Mouse (Mus musculus): ENCODE data around the gene Timeless.
A peak's percentile ranks its signal among the peaks of the same experiment; 100 is the strongest.
"Not testable (repeated sequence)": the region's sequence is repeated elsewhere in the genome, so short reads cannot be mapped to it uniquely, and the experiment has no call there.

Gene Timeless

DNA sequence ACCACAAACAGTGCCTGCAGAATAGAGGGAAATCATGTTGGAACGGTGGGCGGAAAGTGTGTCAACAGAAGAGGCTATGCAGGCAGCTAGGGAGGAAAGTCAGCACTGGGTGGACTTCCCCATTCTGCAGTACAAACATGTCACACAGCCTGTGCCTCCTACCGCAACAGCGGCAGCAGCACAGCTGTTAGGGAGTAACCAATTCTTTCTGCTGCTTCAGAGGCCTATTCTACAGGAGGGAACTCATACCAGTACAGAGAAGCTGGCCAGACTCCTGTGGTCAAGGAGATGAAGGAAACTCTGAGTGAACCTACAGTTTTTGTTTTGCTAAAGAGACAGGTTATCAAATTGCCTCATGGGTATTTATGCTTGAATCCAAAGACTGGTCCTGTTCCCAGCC, 27.1 kb downstream of the Timeless start:
- DNase-seq = peak; percentile 42 to 45

DNA sequence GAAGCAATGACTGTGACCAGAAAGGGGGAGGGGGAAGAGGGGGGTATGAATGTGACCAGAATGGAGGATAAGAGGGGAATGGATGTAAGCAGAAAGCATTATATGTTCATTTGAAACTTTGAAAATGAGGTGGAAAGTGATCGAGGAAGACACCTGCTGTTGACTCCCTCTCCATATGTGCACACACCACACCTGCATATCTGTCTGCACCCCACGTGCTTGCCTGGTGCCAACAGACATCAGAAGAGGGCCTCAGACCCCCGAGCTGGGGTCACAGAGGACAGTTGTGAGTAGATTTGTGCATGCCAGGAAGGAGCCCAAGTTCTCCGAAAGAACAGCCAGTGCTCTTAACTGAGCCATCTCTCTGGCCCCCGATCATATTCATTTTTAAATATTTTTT, 28.1 kb downstream of the Timeless start:
- DNase-seq = no peak

DNA sequence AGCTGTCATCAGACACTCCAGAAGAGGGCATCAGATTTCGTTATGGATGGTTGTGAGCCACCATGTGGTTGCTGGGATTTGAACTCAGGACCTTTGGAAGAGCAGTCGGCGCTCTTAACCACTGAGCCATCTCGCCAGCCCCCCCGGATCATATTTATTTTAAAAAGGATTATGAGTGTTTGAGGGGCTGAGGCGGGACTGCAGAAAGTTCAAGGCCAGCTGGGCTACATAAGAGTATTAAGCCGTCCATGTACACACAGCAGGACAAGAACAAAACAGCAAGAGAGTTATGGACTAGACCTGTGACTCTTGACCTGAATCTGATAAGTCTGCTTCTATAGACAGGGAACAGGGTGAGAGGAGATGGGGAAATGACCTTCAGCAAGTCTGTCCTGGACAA, 28.5 kb downstream of the Timeless start:
- DNase-seq = not testable (repeated sequence)

DNA sequence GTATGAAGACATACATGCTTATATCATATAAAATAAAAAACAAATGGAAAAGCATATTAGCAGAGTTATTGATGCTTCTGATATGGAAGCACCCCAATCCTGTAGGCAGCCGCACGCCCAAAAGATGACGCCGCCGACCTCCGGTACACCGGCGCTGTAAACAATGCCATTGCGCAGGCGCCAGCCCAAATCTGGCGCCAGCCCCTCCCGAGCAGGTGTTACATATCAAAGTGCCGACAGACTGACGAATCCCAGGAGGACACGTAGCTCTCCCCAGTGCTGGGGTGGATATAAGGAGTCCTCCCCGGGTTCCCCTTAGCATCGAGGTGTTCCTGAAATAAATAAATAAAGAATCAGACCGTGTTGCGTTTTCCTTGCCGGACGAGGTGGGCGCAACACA, 30.4 kb downstream of the Timeless start:
- no peak for DNase-seq

DNA sequence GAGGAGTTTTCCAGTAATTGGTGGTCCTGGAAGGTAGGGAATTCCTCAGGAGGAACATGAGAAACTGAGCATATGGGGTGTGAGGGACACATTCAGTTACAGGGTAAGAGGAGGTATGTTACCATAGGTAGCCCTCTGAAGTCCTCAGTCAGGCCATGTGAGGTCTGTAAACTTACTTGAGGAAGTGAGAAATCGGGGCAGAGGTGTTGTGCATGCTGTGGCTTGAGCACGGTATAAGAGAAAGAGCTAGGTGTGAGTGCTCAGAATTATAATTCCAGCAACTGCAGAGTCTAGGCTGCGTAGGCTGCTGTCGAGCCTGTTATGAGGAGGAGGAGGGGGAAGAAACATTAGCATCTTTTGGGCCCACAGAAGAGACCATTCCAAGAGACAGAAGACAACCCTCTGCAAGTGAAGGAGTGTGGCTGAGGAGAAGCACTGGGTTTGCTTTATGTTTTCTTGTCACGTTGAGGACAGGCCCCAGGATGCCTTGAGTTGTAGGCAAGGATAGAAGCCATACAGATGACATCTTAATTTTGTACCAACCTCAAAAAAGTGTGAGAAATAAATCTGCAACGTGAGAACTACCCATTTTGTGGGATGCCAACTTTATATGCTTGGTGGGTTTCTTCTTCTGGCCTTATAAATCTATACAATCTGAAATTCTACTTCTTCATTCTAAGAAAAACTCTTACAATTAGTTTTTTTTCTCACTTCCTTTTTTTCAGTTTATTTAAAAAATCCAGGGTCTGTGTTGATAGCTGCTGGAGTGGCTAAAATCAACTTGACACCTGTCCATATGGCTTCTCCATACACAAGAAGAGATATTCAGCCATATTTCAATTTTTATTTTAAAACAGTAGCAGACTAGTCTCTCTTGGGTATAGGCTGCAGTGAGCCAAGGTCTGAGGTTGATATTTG, 31.8 kb downstream of the Timeless start:
- peak in 1 of 2 experiments; percentile 23 for DNase-seq

DNA sequence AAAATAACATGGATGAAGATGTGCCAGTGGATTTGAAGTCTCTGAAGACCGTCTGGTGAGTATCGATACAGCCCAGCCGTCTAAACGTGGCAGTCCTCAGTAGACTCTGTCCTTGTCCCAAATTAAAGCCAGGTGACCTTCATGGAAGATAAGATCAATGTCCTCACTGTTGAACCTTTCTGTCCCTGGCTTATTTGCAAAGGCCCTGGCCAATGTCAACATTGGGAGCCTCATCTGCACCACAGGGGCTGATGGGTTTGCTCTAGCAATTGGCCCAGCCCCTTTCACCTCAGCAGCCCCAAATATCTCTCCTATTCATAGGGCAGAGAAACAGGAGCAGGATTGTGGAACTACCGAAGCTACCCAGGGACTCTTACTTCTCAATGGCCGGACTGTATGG, 36.5 kb downstream of the Timeless start, which contains the start of gene Apof:
Gene Apof, plus strand, starts transcription at position 301 of the 400 bp plus-strand sequence.
- no peak for DNase-seq

DNA sequence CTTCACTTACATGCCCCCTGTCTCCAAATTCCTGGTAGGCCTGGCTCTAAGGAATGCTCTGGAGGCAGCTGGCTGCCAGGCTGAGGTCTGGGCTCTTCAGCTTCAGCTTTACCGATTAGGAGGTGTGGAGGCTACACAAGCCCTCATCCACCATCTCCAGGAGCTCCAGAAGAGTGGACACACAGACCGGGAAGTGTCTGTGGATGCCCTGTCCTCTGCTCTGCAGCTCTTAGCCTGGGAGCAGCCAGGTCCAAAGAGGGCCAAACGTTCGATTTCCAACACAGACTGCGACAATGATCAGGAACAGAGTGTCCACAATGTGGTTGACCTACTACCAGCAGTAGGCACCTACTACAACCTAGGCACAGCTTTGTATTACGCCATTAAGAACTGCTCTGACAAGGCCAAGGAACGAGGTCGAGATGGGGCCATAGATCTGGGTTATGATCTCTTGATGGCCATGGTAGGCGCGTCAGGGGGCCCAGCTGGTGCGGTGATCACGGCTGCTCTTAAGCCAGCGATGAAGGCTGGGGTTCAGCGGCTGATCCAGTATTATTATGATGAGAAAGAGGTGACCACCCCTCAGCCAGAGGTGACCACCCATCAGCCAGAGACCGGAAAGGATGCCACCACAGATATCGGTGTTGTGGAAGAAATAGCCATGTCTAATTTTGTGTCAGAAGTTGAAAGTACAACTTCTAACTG, 37.5 kb downstream of the Timeless start:
- no peak for DNase-seq

DNA sequence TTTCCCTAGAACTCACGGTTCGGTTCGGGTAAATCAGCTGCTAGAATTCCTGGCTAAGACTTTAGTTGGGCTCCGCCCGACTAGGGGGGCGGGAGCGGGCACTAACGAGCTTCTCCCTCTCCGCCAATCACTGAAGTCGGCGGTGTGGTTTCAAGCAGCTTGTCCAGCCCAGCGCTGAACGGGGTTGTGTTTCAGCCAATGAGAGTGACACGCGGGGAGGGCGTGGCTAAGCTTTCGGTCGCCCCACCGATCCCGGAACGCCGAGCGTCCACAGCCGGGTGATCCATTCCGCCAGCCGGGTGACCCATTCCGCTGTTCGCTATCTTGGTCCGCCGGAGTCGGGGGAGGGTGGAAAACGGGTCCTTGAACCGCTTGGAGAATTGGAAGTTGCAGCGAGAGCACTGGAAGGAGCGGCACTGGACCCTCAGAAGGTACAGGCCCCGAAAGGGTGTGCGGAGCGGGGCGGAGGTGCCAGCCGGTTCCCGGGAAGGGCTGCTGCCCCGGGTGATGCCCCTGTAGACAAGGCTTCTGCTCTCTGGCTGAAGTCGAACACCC, 38.5 kb downstream of the Timeless start, which contains the start of gene Stat2:
Gene Stat2, plus strand, starts transcription at position 273 of the 555 bp plus-strand sequence.
- peak; percentile 90 to 91 for DNase-seq

DNA sequence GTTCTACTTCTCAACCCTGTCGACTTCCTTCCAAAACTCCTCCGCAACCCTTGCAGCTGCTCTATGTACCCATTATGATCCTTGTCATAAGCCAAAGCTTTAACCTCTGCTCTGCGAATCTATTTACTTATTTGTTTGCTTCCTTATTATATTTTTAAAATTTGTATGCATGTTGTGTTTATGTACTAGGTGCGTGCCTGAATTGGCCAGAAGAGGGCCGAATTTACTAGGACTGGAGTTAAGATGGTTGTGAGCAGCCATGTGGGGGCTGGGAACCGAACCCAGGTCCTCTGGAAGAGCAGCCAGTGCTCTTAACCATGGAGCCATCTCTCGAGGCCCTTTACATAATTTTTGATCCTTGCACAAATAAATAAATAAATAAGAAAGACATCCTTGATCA, 39.0 kb downstream of the Timeless start:
- no peak for DNase-seq

DNA sequence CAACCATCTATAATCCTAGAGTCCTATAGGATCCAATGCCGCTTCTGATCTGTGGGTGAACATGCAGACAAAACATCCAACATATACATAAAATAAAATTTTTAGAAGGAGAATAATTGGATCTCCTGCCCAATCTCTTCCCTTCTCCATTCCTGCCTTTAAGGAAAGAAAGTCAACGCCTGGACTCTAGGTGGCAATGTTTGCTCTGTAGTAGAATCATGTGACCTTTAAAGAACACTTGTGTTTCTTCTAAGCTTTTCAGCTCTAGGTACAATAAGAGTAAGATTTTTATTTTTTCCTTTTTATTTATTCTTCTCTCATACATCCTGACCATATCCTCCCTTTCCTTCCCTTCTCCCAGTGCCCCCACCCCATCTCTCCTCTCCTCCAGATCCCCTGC, 40.0 kb downstream of the Timeless start:
- no peak for DNase-seq

DNA sequence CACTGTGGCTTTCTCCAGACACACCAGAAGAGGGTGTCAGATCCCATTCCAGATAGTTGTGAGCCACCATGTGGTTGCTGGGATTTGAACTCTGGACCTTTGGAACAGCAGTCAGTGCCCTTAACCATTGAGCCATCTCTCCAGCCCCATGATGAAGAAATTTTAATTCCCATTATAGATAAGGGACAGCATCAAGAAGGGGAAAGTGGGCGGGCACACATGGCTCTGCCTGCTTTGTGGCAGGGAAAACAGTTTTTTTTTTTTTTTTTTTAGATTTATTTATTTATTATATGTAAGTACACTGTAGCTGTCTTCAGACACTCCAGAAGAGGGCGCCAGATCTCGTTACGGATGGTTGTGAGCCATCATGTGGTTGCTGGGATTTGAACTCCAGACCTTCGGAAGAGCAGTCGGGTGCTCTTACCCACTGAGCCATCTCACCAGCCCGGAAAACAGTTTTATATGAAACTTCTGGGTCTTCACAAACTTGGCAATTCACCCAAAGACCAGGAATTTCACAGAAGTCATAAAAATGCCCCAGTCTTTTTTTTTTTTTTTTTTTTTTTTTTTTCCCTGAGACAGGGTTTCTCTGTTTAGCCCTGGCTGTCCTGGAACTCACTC, 41.1 kb downstream of the Timeless start:
- DNase-seq = not testable (repeated sequence)

DNA sequence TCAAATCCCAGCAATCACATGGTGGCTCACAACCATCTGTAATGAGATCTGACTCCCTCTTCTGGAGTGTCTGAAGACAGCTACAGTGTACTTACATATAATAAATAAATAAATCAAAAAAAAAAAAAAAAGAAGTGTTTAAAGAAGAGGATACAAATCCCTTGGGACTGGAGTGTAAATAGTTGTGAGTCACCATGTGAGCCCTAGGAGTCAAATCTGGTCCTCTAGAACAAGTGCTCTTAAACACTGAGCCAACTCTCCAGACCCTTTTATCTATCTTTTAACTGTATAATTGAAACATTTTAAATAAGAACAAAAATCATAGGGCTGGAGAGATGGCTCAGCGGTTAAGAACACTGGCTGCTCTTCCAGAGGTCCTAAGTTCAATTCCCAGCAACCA, 43.5 kb downstream of the Timeless start:
- not testable (repeated sequence) for DNase-seq

DNA sequence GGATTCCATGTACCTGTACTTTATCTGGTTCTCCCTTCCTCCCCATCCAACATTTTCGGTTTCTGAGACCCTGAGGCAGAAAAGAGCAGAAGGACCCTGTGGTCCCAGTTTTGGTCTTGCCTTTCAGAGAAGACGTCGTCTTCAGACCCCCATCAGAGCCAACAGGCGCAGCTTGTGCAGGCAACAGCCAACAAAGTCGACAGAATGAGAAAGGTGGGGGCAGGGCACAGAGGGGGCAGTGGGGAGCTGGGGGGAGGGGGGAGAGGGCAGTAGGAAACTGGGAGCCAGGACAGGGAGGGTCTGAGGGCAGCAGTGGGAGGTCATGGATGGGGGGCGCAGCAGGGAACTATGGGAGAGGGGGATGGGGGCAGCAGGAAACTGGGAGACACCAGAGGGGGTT, 46.3 kb downstream of the Timeless start:
- no peak for DNase-seq

DNA sequence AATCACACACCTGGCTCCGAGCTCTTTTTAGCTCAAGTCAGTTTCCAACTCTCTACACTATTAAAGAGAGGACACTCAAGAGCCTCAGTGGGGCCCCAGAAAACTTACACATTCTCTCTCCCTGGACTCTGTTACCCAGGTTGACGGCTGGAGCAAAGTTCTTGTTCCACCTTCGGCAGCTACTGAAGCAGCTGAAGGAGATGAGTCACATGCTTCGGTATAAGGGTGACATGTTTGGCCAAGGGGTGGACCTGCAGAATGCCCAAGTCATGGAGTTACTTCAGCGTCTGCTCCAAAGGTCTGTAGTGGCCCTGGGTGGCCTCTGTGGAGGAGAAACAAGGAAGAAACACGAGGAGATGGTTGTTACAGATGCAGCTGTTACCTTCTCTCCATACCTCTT, 49.1 kb downstream of the Timeless start:
- DNase-seq = no peak

DNA sequence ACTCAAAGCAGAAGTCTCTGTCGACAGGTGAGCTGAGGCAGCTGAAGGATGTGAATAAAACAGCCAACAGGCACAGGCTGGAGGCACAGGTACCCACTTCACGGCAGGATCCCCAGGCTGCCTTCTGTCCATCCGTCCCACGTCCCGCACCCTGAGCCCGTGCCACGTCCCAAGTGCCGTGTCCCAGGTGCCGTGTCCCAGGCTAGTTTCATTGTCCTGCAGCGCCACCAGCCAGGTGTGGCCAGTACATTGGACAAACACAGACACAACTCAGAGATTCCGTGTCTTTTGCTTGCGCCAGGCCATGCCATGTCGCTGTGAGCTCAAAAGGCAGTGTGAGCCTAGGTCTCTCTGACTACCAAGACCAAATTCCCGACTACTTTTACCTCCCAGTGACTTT, 49.8 kb downstream of the Timeless start:
- DNase-seq = no peak

DNA sequence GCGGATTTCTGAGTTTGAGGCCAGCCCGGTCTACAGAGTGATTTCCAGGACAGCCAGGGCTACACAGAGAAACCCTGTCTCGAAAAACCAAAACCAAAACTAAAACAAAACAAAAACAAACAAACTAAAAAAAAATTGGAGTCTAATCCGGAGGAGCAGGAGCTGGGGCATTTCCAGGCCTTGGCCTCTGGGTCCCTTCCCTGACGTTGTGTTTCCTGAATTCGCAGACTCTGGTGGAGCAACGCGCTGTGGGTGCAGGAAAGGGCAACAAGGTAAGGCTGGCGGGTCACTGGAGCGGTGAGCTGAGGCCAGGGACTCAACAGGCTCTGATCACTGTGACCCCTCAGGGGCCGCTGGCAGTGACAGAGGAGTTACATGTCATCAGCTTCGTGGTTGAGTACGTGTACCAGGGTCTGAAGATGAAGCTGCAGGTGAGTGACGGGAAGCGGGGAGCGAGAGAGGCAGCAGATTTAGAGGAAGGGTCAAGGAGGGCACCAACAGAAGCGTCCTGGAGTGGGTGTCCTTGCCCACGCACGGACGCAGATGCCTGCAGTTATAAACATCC, 51.1 kb downstream of the Timeless start:
- DNase-seq = no peak

DNA sequence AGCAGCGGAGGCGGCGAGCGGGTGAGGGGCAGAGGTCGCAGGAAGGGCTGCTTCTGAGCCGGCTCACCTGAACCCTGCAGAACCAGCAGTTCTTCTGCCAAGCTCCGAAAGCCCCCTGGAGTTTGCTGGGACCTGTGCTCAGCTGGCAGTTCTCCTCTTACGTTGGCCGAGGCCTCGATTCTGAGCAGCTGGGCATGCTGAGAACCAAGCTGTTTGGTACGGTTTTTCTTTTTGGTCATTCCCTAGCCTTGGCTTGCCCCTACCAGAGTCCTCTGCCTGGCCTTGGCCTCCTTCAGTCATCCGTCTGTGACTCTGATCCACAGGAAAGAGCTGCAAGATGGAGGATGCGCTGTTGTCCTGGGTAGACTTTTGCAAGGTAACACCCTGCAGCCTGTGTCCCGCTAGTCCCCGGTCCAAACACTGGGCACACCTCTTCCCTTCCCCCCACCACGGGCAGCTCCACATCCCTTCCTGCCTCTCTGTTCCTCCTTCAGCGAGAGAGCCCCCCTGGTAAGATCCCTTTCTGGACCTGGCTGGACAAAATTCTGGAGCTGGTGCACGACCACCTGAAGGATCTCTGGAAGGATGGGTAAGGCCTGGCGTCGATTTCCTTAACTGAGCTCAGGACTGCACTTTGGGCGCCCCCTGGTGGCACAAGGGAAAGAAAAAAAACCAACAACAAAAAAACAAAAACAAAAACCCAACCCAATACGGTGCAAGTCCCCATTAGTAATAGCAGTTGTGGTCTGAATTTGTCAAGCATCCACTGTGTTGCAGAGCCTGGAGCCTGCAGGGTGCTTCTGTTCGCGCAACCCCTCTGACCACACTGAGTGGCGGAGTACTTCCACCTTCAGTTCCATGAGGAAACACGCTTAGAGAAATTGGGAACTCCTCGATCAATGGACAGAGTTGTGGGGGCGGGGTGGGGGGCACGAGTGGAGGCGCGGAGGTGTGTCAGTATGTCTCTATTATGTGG, 52.0 kb downstream of the Timeless start:
- DNase-seq = peak in 1 of 2 experiments; percentile 68

DNA sequence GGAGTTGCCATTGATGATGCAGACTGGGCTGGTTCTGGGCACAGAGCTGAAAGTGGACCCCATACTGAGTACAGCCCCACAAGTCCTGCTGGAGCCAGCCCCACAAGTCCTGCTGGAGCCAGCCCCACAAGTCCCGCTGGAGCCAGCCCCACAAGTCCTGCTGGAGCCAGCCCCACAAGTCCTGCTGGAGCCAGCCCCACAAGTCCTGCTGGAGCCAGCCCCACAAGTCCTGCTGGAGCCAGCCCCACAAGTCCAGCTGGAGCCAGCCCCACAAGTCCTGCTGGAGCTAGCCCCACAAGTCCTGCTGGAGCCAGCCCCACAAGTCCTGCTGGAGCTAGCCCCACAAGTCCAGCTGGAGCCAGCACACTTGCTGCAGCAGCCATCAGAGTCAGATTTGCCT, 58.7 kb downstream of the Timeless start:
- not testable (repeated sequence) for DNase-seq

DNA sequence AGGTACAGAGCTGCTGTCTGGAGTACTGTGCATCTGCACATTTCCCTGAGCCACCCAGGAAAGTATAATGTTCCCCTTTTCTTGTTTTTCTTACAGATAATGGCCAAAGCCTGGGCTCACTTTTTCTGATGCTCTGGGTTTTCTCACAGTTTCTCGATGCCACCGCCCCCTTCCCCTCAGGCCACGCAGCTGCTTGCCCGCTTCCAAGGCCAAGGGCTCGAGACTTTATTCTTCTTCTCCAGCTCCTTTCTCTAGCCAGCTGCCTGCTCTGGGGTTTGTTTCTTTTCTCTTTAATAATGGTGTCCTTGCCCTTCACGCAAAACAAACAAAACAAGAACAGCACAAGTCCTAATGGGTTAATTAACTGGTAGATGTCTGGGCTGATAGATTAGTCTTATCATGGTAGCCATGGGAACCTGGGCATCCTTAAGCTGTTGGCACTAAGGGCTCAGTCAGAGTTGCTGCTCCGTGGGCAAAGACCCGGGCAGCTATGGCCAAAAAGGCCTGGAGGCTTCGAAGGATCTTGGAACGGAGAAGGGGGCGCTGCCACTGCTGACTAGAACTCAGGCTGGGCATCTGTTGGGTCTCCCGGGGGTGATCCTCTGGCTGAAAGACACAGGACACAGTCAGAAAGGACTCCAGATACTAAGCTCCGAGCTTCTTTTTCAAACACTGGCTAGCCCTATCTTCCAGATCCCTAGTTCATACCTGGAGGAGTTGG, 64.7 kb downstream of the Timeless start:
- DNase-seq = no peak

DNA sequence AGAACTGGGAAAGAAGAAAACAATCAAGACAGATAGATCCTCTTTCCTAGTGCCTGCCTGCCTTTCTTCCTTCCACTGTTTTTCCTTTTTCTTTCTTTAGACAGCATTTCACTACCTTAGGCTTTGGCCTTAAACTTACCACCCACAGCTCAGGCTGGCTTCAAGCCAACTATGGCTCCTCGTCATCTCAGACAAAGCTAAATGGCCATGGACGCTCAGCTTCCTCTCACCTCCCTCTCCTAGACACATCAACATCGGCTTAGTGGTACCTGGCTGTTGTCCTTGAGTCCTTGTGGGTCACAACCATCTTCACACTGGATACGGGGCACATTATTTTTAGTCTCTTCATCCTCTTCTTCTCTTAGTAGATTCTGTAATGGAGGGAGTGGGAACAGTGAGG, 65.4 kb downstream of the Timeless start:
- DNase-seq = no peak

DNA sequence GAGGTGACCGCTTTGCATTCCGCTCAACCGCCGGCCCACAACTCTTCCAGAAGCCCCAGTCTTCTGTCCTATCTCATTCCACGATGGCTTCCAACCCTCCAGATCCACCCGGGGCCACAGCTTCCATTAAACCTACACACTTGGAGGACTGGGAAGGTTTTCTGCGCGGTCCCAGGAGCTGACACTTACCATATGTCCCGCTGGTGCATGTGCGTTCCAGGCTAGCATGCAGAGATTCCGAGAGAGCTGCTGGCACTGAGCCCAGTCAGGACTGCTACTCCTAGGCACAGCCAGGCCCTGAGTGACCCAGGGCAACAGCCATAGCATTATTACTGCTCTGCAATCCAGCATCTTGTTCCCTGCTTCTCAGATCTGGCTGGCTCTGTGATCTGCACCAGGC, 65.8 kb downstream of the Timeless start:
- no peak for DNase-seq

All from spleen, adult 18-20 months (tissue).